Mouse (Mus musculus) MEL (cell line): ENCODE measurements around the gene Jak3. TPM values are rescaled to one million over a fixed set of nuclear protein-coding genes. Genes with fewer than 3 reads are reported as not detected.

Experiments
- DNase-seq: peaks from one replicate; pipeline ENCODE4 v3.0.0; 2011; ENCODE audit warnings: low read depth, low spot score
- H3K27ac ChIP-seq: 2 replicates; pipeline ENCODE4 v1.5.1; 2012; ENCODE audit warnings: low read depth, mild to moderate bottlenecking, control low read depth, low read length, moderate library complexity; ENCODE audit not compliant: control insufficient read depth
- H3K27me3 ChIP-seq, 2 experiments: fragments of 150-350 bp in 1 of 2; sonication (generic) in 1 of 2; 2 replicates each; pipeline ENCODE4 v1.6.1; 2012; ENCODE audit warnings: low read length in 2 of 2, mild to moderate bottlenecking in 2 of 2, improper control_type of control experiment in 1 of 2, moderate library complexity in 1 of 2; ENCODE audit not compliant: insufficient read depth in 2 of 2, control insufficient read depth in 1 of 2
- H3K36me3 ChIP-seq, 2 experiments: 2 replicates each; pipeline ENCODE4 v1.6.1; 2012 to 2014; ENCODE audit warnings: low read length in 2 of 2, improper control_type of control experiment in 1 of 2, inconsistent platforms in 1 of 2, mild to moderate bottlenecking in 1 of 2; ENCODE audit not compliant: insufficient read depth in 2 of 2, control insufficient read depth in 1 of 2
- H3K4me1 ChIP-seq, 2 experiments: fragments of 150-350 bp in 1 of 2; sonication (generic) in 1 of 2; 2 replicates each; pipeline ENCODE4 v1.6.1; 2012; ENCODE audit warnings: low read length in 2 of 2, improper control_type of control experiment in 1 of 2, mild to moderate bottlenecking in 1 of 2; ENCODE audit not compliant: insufficient read depth in 2 of 2, control insufficient read depth in 1 of 2
- H3K4me3 ChIP-seq, 2 experiments: fragments of 150-350 bp in 1 of 2; sonication (generic) in 1 of 2; 2 replicates each; pipeline ENCODE4 v1.5.1; 2012; ENCODE audit warnings: low read depth in 2 of 2, low read length in 2 of 2, mild to moderate bottlenecking in 2 of 2, moderate library complexity in 2 of 2, control low read depth in 1 of 2, improper control_type of control experiment in 1 of 2; ENCODE audit not compliant: control insufficient read depth in 1 of 2, insufficient read depth in 1 of 2
- H3K79me2 ChIP-seq: 2 replicates; pipeline ENCODE4 v1.6.1; 2012; ENCODE audit warnings: mild to moderate bottlenecking, low read length, moderate library complexity; ENCODE audit not compliant: control insufficient read depth, poor library complexity, insufficient read depth
- H3K9ac ChIP-seq: 2 replicates; pipeline ENCODE4 v1.6.1; 2012; ENCODE audit warnings: low read depth, mild to moderate bottlenecking, control low read depth, low read length, moderate library complexity; ENCODE audit not compliant: control insufficient read depth, poor library complexity, severe bottlenecking
- H3K9me3 ChIP-seq: fragments of 150-350 bp; sonication (generic); replicated peaks from 2 replicates; pipeline ENCODE4 v1.6.1; 2012; ENCODE audit warnings: mild to moderate bottlenecking, low read length, improper control_type of control experiment, moderate library complexity; ENCODE audit not compliant: insufficient read depth
- CHD2 ChIP-seq: IDR thresholded peaks from 2 replicates; pipeline ENCODE4 v1.6.1; 2011; ENCODE audit warnings: low read length, improper control_type of control experiment
- CTCF ChIP-seq, 3 experiments: IDR thresholded peaks in 2 of 3; conservative IDR thresholded peaks in 1 of 3; 2 replicates each; pipeline ENCODE4 v1.5.1; 2011 to 2012; ENCODE audit warnings: low read length in 3 of 3, low read depth in 2 of 3, mild to moderate bottlenecking in 2 of 3, improper control_type of control experiment in 1 of 3, inconsistent platforms in 1 of 3, mixed read lengths in 1 of 3, moderate library complexity in 1 of 3; ENCODE audit not compliant: control insufficient read depth in 1 of 3, insufficient read depth in 1 of 3, poor library complexity in 1 of 3, severe bottlenecking in 1 of 3
- E2F4 ChIP-seq: IDR thresholded peaks from 2 replicates; pipeline ENCODE4 v1.6.1; 2011; ENCODE audit warnings: low read depth, low read length, improper control_type of control experiment, borderline replicate concordance
- EP300 ChIP-seq, 2 experiments: IDR thresholded peaks; 2 replicates each; pipeline ENCODE4 v1.6.1; 2011; ENCODE audit warnings: improper control_type of control experiment in 2 of 2, low read length in 2 of 2, low read depth in 1 of 2, mild to moderate bottlenecking in 1 of 2
- ETS1 ChIP-seq: IDR thresholded peaks from 2 replicates; pipeline ENCODE4 v1.6.1; 2012; ENCODE audit warnings: low read depth, mild to moderate bottlenecking, inconsistent platforms, low read length, improper control_type of control experiment, moderate library complexity
- KAT2A ChIP-seq: conservative IDR thresholded peaks from 2 replicates; pipeline ENCODE4 v1.6.1; 2012; ENCODE audit warnings: low read depth, low read length, improper control_type of control experiment, inconsistent platforms
- MAFK ChIP-seq: IDR thresholded peaks from 2 replicates; pipeline ENCODE4 v1.6.1; 2011; ENCODE audit warnings: low read depth, mild to moderate bottlenecking, low read length, improper control_type of control experiment, borderline replicate concordance
- MAZ ChIP-seq: IDR thresholded peaks from 2 replicates; pipeline ENCODE4 v1.6.1; 2012; ENCODE audit warnings: low read depth, mild to moderate bottlenecking, inconsistent platforms, low read length, improper control_type of control experiment
- MEF2A ChIP-seq: IDR thresholded peaks from 2 replicates; pipeline ENCODE4 v1.6.1; 2014; ENCODE audit warnings: low read depth, mild to moderate bottlenecking, inconsistent platforms, low read length, improper control_type of control experiment; ENCODE audit not compliant: poor library complexity, insufficient replicate concordance, severe bottlenecking; ENCODE audit errors: extremely low read depth
- POLR2A ChIP-seq, 2 experiments: IDR thresholded peaks; 2 replicates each; pipeline ENCODE4 v1.6.1; 2011 to 2012; ENCODE audit warnings: low read length in 2 of 2, mild to moderate bottlenecking in 2 of 2, control low read depth in 1 of 2, improper control_type of control experiment in 1 of 2, low read depth in 1 of 2, moderate library complexity in 1 of 2; ENCODE audit not compliant: control insufficient read depth in 1 of 2, insufficient read depth in 1 of 2, poor library complexity in 1 of 2
- POLR2AphosphoS5 ChIP-seq: IDR thresholded peaks from 2 replicates; pipeline ENCODE4 v1.6.1; 2012; ENCODE audit warnings: low read depth, borderline replicate concordance, mild to moderate bottlenecking, inconsistent platforms, low read length, moderate library complexity, mixed read lengths
- RAD21 ChIP-seq: IDR thresholded peaks from 2 replicates; pipeline ENCODE4 v1.6.1; 2011; ENCODE audit warnings: mild to moderate bottlenecking, low read depth, low read length, improper control_type of control experiment
- RCOR1 ChIP-seq: IDR thresholded peaks from 2 replicates; pipeline ENCODE4 v1.6.1; 2012; ENCODE audit warnings: low read depth, mild to moderate bottlenecking, inconsistent platforms, low read length, improper control_type of control experiment
- SIN3A ChIP-seq: IDR thresholded peaks from 2 replicates; pipeline ENCODE4 v1.6.1; 2012; ENCODE audit warnings: low read length, improper control_type of control experiment, inconsistent platforms
- SMC3 ChIP-seq: IDR thresholded peaks from 2 replicates; pipeline ENCODE4 v1.6.1; 2011; ENCODE audit warnings: low read depth, low read length, improper control_type of control experiment
- TCF12 ChIP-seq: IDR thresholded peaks from 2 replicates; pipeline ENCODE4 v1.6.1; 2014; ENCODE audit warnings: low read depth, mild to moderate bottlenecking, inconsistent platforms, low read length, improper control_type of control experiment, moderate library complexity
- UBTF ChIP-seq: IDR thresholded peaks from 2 replicates; pipeline ENCODE4 v1.6.1; 2012; ENCODE audit warnings: low read depth, mild to moderate bottlenecking, inconsistent platforms, low read length, improper control_type of control experiment, moderate library complexity, borderline replicate concordance; ENCODE audit not compliant: insufficient read depth
- USF1 ChIP-seq: IDR thresholded peaks from 2 replicates; pipeline ENCODE4 v1.6.1; 2014; ENCODE audit warnings: low read depth, mild to moderate bottlenecking, inconsistent platforms, low read length, improper control_type of control experiment, moderate library complexity
- ZC3H11A ChIP-seq: IDR thresholded peaks from 2 replicates; pipeline ENCODE4 v1.6.1; 2012; ENCODE audit warnings: low read depth, mild to moderate bottlenecking, inconsistent platforms, low read length, improper control_type of control experiment
- ZMIZ1 ChIP-seq: IDR thresholded peaks from 2 replicates; pipeline ENCODE4 v1.6.1; 2012; ENCODE audit warnings: low read depth, mild to moderate bottlenecking, inconsistent platforms, low read length, improper control_type of control experiment, moderate library complexity
- ZNF384 ChIP-seq: IDR thresholded peaks from 2 replicates; pipeline ENCODE4 v1.6.1; 2012; ENCODE audit warnings: low read depth, mild to moderate bottlenecking, inconsistent platforms, low read length, improper control_type of control experiment
- polyA plus RNA-seq, 2 experiments: library from polyadenylated mRNA; stranded (reverse) in 1 of 2; unstranded in 1 of 2; fragments of >175 nt in 1 of 2; fragments of >200 nt in 1 of 2; gene quantifications; 2 replicates each; pipeline versions ENCODE4 v1.2.1 to v1.2.4; 2012; ENCODE audit warnings: low replicate concordance in 2 of 2, low read depth in 1 of 2; ENCODE audit not compliant: insufficient read length in 2 of 2, insufficient read depth in 1 of 2, missing spikeins in 1 of 2
- total RNA-seq: library from RNA; depleted of rRNA; stranded (reverse); fragments of 300-350 nt; gene quantifications from 2 replicates; pipeline ENCODE4 v1.2.3, GENCODE M21; 2012

Gene Jak3
- total and polyA plus RNA-seq, 3 experiments: 5.1 to 12.4 TPM; not detected in 1

- TF ChIP-seq USF1 (no peak), POLR2A (IDR thresholded peaks at IDR 0.05; ENCODE audit: control insufficient read depth in 1 of 2, insufficient read depth in 1 of 2, low read depth in 1 of 2, low read length in 2 of 2, poor library complexity in 1 of 2) (no peak), UBTF (no peak), KAT2A (no peak), E2F4 (no peak), TCF12 (no peak), CHD2 (no peak), MAZ (no peak), POLR2AphosphoS5 (no peak), MEF2A (no peak), ETS1 (no peak), RCOR1 (no peak)
- H3K9ac ChIP-seq: no peak overlapping the region
- no peak for DNase-seq
- H3K36me3 ChIP-seq: no peaks in the 10 kb centered on the region
- no peaks in the 10 kb centered on the region for H3K27me3 ChIP-seq
- no peaks in the 10 kb centered on the region for H3K4me1 ChIP-seq
- no peaks in the 10 kb centered on the region for H3K9me3 ChIP-seq
- H3K27ac ChIP-seq: no peak overlapping the region
- no peaks in the 10 kb centered on the region for H3K79me2 ChIP-seq
- H3K4me3 ChIP-seq: no peak overlapping the region
These were observed 11.5 kb downstream of the Jak3 start for GRCm38 (mm10) chr8:71687616-71688015.

GRCm38 (mm10) chr8:71689028-71689427 lies 12.9 kb downstream of the Jak3 start, which contains the start of gene Insl3:
Insl3 (plus strand) TSS chr8:71689214.
- TF ChIP-seq USF1 (no peak), EP300 (IDR thresholded peaks at IDR 0.05; ENCODE audit: low read depth in 1 of 2, low read length in 2 of 2) (no peak), RAD21 (no peak), ZMIZ1 (no peak), TCF12 (no peak), MAFK (no peak), CTCF (IDR thresholded peaks at IDR 0.05 in 2 of 3, conservative IDR thresholded peaks at IDR 0.05 in 1 of 3; ENCODE audit: control insufficient read depth in 1 of 3, insufficient read depth in 1 of 3, low read depth in 2 of 3, low read length in 3 of 3, poor library complexity in 1 of 3, severe bottlenecking in 1 of 3) (no peak), ZNF384 (no peak), SMC3 (no peak), MAZ (no peak), ZC3H11A (no peak), SIN3A (no peak), POLR2AphosphoS5 (no peak), KAT2A (no peak)
- no peak for DNase-seq
- Histone ChIP-seq H3K36me3 (no peaks in the 10 kb centered on the region), H3K27ac (no peak within 1 kb of the TSS), H3K9ac (no peak within 1 kb of the TSS), H3K4me3 (no peak within 1 kb of the TSS), H3K27me3 (no peaks in the 10 kb centered on the region), H3K79me2 (no peaks in the 10 kb centered on the region), H3K4me1 (no peaks in the 10 kb centered on the region), H3K9me3 (no peaks in the 10 kb centered on the region)
